Mouse (Mus musculus): ENCODE data around the gene Hist2h2be. TPM values are rescaled to one million over a fixed set of nuclear protein-coding genes. Genes with fewer than 3 reads are reported as not detected.
A peak's percentile ranks its signal among the peaks of the same experiment; 100 is the strongest.
"Not testable (repeated sequence)": the region's sequence is repeated elsewhere in the genome, so short reads cannot be mapped to it uniquely, and the experiment has no call there.

Gene Hist2h2be
- polyA plus RNA-seq (2014; fragmentation: Nextera tagmentation; extraction: Ambion mirVana), result 3.3 and 5.4 TPM in 2 replicates

DNA sequence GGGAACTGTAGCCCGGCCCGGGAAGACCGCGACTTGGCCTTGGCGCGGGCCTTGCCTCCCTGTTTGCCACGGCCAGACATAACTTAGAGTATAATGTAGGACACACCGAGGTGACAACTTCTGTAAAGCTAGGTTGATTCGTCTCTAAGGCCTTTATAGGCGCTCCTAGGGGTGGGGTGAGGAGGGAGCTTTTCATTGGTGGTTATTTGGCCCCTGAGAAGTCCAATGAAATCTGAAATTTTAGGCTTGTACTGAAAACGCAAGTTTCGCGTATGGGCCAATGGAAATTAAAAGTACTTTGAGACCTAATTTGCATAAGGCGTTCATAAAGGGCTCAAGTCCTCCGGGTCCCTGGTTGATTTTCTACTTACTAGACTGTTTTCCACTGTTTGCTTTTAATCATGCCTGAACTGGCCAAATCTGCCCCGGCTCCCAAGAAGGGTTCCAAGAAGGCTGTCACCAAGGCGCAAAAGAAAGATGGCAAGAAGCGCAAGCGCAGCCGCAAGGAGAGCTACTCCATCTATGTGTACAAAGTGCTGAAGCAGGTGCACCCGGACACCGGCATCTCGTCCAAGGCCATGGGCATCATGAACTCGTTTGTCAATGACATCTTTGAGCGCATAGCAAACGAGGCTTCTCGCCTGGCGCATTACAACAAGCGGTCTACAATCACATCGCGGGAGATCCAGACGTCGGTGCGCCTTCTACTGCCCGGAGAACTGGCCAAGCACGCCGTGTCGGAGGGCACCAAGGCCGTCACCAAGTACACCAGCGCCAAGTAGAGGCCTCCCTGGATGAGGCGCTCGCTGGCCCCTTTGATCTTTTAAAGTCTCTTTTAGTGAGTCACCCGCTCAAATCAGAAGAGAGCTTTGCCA, at the start of gene Hist2h2be, which contains the start of gene Hist2h2ac:
TSS of gene Hist2h2be (plus strand) at position 355 of the 875 bp plus-strand sequence.
TSS of gene Hist2h2ac (minus strand) at position 116 of the 875 bp plus-strand sequence.
- under 1% methylated on average over 43 of the region's 43 CpGs for WGBS (ENCODE audit: insufficient replicate concordance)
- peak within 1 kb of the TSS; percentile 97 for H3K9ac ChIP-seq (ENCODE audit: low read depth, low read length)
- peak; percentile 85 for ATAC-seq (replicated peaks; ENCODE audit: insufficient number of reproducible peaks, low FRiP score, low TSS enrichment)
- peak within 1 kb of the TSS; percentile 99 for H3K27ac ChIP-seq (ENCODE audit: low read depth, low read length)
- H3K27me3 ChIP-seq (ENCODE audit: control insufficient read depth, insufficient read depth, low read length), result no peaks in the 10 kb centered on the region
- peak within 1 kb of the TSS; percentile 66 for H3K4me3 ChIP-seq (ENCODE audit: low read depth, low read length)
- peaks cover 28% of the 10 kb centered on the region for H3K4me1 ChIP-seq (ENCODE audit: control insufficient read depth, insufficient read depth, low read length)
- no peaks in the 10 kb centered on the region for H3K9me3 ChIP-seq (replicated peaks; ENCODE audit: control insufficient read depth, low read length)
- no peaks in the 10 kb centered on the region for H3K36me3 ChIP-seq (ENCODE audit: control insufficient read depth, insufficient read depth, low read length)
- H3K4me2 ChIP-seq, result peak within 1 kb of the TSS; percentile 67

- Histone ChIP-seq H3K4me2 (peak overlapping the region; percentile 87), H3K4me1 (ENCODE audit: control insufficient read depth, insufficient read depth, low read length) (peaks cover 14% of the 10 kb centered on the region), H3K27ac (ENCODE audit: low read depth, low read length) (peak overlapping the region; percentile 99), H3K9ac (ENCODE audit: low read depth, low read length) (peak overlapping the region; percentile 97), H3K4me3 (ENCODE audit: low read depth, low read length) (peak overlapping the region; percentile 93), H3K27me3 (ENCODE audit: control insufficient read depth, insufficient read depth, low read length) (no peaks in the 10 kb centered on the region), H3K36me3 (ENCODE audit: control insufficient read depth, insufficient read depth, low read length) (peaks cover 18% of the 10 kb centered on the region), H3K9me3 (replicated peaks; ENCODE audit: control insufficient read depth, low read length) (no peaks in the 10 kb centered on the region)
- 21% methylated on average over 18 of the region's 18 CpGs for WGBS (ENCODE audit: insufficient replicate concordance)
- ATAC-seq (replicated peaks; ENCODE audit: insufficient number of reproducible peaks, low FRiP score, low TSS enrichment), result no peak; the same call in 1 of the 2 replicates
Observed at GRCm38 (mm10) chr3:96171583-96172196, 49.2 kb upstream of the Hist2h2be start.

GRCm38 (mm10) chr3:96172197-96173178, 48.4 kb upstream of the Hist2h2be start, which contains the start of gene Sf3b4:
Gene Sf3b4 (plus strand): TSS chr3:96172332.
- Histone ChIP-seq H3K4me3 (ENCODE audit: low read depth, low read length) (peak within 1 kb of the TSS; percentile 93), H3K36me3 (ENCODE audit: control insufficient read depth, insufficient read depth, low read length) (peaks cover 20% of the 10 kb centered on the region), H3K4me2 (peak within 1 kb of the TSS; percentile 87), H3K27ac (ENCODE audit: low read depth, low read length) (peak within 1 kb of the TSS; percentile 99), H3K27me3 (ENCODE audit: control insufficient read depth, insufficient read depth, low read length) (no peaks in the 10 kb centered on the region), H3K9me3 (replicated peaks; ENCODE audit: control insufficient read depth, low read length) (no peaks in the 10 kb centered on the region), H3K4me1 (ENCODE audit: control insufficient read depth, insufficient read depth, low read length) (peaks cover 14% of the 10 kb centered on the region), H3K9ac (ENCODE audit: low read depth, low read length) (peak within 1 kb of the TSS; percentile 97)
- peak; percentile 84 for ATAC-seq (replicated peaks; ENCODE audit: insufficient number of reproducible peaks, low FRiP score, low TSS enrichment)
- WGBS (ENCODE audit: insufficient replicate concordance), result under 1% methylated on average over 58 of the region's 58 CpGs

DNA sequence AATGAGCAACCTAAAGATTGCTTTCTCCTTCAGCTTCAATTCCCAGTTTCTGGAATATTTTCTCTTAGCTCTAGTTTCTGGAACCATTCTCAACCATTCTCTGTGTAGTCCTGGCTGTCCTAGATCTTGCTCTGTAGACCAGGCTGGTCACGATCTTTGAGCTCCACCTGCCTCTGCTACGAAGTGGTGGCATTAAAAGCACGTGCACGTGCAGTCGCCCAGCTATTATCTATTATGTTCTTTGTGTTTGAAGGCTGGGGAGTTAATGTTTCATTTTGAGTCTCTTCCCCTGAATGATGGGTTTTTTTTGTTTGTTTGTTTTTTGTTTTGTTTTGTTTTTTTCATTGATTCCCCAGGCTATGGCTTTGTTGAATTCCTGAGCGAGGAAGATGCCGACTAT, 47.7 kb upstream of the Hist2h2be start:
- Histone ChIP-seq H3K36me3 (ENCODE audit: control insufficient read depth, insufficient read depth, low read length) (peaks cover 26% of the 10 kb centered on the region), H3K4me1 (ENCODE audit: control insufficient read depth, insufficient read depth, low read length) (peaks cover 14% of the 10 kb centered on the region), H3K9ac (ENCODE audit: low read depth, low read length) (peak overlapping the region; percentile 97), H3K4me2 (peak overlapping the region; percentile 87), H3K9me3 (replicated peaks; ENCODE audit: control insufficient read depth, low read length) (no peaks in the 10 kb centered on the region), H3K27ac (ENCODE audit: low read depth, low read length) (0 out of 2 replicates have a peak overlapping the region, but pooled peaks have one; percentile 99), H3K27me3 (ENCODE audit: control insufficient read depth, insufficient read depth, low read length) (no peaks in the 10 kb centered on the region), H3K4me3 (ENCODE audit: low read depth, low read length) (peak overlapping the region; percentile 93)
- ATAC-seq (replicated peaks; ENCODE audit: insufficient number of reproducible peaks, low FRiP score, low TSS enrichment), result no peak
- 38% methylated on average over 7 of the region's 7 CpGs for WGBS (ENCODE audit: insufficient replicate concordance)

DNA sequence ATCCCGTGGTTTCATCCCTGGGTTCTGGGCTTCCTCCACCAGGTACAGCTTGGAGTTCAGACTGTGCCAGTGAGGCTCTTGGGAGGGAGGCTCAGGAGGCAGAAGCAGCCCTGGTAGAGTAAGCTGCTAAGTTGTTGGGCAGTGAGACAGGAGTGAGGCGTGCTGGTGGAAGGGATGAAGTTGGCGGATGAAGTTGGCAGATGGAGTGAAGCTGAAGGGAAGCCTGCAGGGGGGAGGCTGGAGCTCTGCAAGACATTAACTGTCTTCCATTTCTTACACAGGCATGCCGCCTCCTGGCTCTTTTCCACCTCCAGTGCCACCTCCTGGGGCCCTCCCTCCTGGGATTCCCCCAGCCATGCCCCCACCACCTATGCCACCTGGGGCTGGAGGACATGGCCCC, 46.9 kb upstream of the Hist2h2be start:
- not testable (repeated sequence) for H3K4me2 ChIP-seq; H3K9me3 ChIP-seq (replicated peaks; ENCODE audit: control insufficient read depth, low read length); H3K27me3 ChIP-seq (ENCODE audit: control insufficient read depth, insufficient read depth, low read length); ATAC-seq (replicated peaks; ENCODE audit: insufficient number of reproducible peaks, low FRiP score, low TSS enrichment); H3K27ac ChIP-seq (ENCODE audit: low read depth, low read length); H3K4me3 ChIP-seq (ENCODE audit: low read depth, low read length); H3K9ac ChIP-seq (ENCODE audit: low read depth, low read length)
- peaks cover 30% of the 10 kb centered on the region for H3K36me3 ChIP-seq (ENCODE audit: control insufficient read depth, insufficient read depth, low read length)
- H3K4me1 ChIP-seq (ENCODE audit: control insufficient read depth, insufficient read depth, low read length), result peaks cover 12% of the 10 kb centered on the region
- 88% methylated on average over 4 of the region's 4 CpGs for WGBS (ENCODE audit: insufficient replicate concordance)

GRCm38 (mm10) chr3:96175251-96175650, 45.7 kb upstream of the Hist2h2be start:
- Histone ChIP-seq H3K4me1 (ENCODE audit: control insufficient read depth, insufficient read depth, low read length) (peaks cover 12% of the 10 kb centered on the region), H3K27me3 (ENCODE audit: control insufficient read depth, insufficient read depth, low read length) (no peaks in the 10 kb centered on the region), H3K4me3 (ENCODE audit: low read depth, low read length) (no peak overlapping the region), H3K9ac (ENCODE audit: low read depth, low read length) (no peak overlapping the region), H3K27ac (ENCODE audit: low read depth, low read length) (no peak overlapping the region), H3K36me3 (ENCODE audit: control insufficient read depth, insufficient read depth, low read length) (peaks cover 30% of the 10 kb centered on the region), H3K9me3 (replicated peaks; ENCODE audit: control insufficient read depth, low read length) (no peaks in the 10 kb centered on the region), H3K4me2 (no peak overlapping the region)
- 85% methylated on average over 6 of the region's 6 CpGs for WGBS (ENCODE audit: insufficient replicate concordance)
- no peak for ATAC-seq (replicated peaks; ENCODE audit: insufficient number of reproducible peaks, low FRiP score, low TSS enrichment)

GRCm38 (mm10) chr3:96178427-96178826, 42.5 kb upstream of the Hist2h2be start:
- Histone ChIP-seq H3K27ac (ENCODE audit: low read depth, low read length) (no peak overlapping the region), H3K9ac (ENCODE audit: low read depth, low read length) (no peak overlapping the region), H3K9me3 (replicated peaks; ENCODE audit: control insufficient read depth, low read length) (no peaks in the 10 kb centered on the region), H3K4me1 (ENCODE audit: control insufficient read depth, insufficient read depth, low read length) (peaks cover 23% of the 10 kb centered on the region), H3K36me3 (ENCODE audit: control insufficient read depth, insufficient read depth, low read length) (peaks cover 30% of the 10 kb centered on the region), H3K27me3 (ENCODE audit: control insufficient read depth, insufficient read depth, low read length) (no peaks in the 10 kb centered on the region), H3K4me2 (no peak overlapping the region), H3K4me3 (ENCODE audit: low read depth, low read length) (no peak overlapping the region)
- no peak for ATAC-seq (replicated peaks; ENCODE audit: insufficient number of reproducible peaks, low FRiP score, low TSS enrichment)
- 90% methylated on average over 4 of the region's 4 CpGs for WGBS (ENCODE audit: insufficient replicate concordance)

DNA sequence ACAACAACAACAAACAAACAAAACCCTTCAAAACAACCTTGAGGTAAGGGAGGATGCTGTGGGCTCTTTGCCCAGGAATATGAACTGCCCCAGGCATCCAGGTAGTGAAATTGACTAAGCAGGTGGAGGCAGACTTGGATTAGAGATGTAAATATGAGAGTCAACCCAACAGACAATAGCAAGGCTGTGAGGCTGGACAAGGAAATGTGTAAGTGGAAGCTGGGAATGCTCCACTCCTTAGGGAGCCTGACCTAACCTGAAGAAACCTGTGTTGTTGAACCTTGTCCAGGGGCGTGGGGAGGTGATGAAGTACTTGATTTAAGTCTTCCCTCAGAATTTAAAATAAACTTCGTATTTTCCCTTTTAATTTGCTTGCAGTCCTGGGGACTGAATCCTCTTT, 42.0 kb upstream of the Hist2h2be start:
- Histone ChIP-seq H3K36me3 (ENCODE audit: control insufficient read depth, insufficient read depth, low read length) (peaks cover 30% of the 10 kb centered on the region), H3K4me1 (ENCODE audit: control insufficient read depth, insufficient read depth, low read length) (peaks cover 22% of the 10 kb centered on the region)
- WGBS (ENCODE audit: insufficient replicate concordance), result 86% methylated on average over 2 of the region's 2 CpGs

More for the DNA sequence above, 42.0 kb upstream of the Hist2h2be start:
- Histone ChIP-seq H3K4me2 (no peak overlapping the region), H3K27ac (ENCODE audit: low read depth, low read length) (no peak overlapping the region), H3K4me3 (ENCODE audit: low read depth, low read length) (no peak overlapping the region), H3K9ac (ENCODE audit: low read depth, low read length) (no peak overlapping the region), H3K27me3 (ENCODE audit: control insufficient read depth, insufficient read depth, low read length) (no peaks in the 10 kb centered on the region), H3K9me3 (replicated peaks; ENCODE audit: control insufficient read depth, low read length) (no peaks in the 10 kb centered on the region)
- no peak for ATAC-seq (replicated peaks; ENCODE audit: insufficient number of reproducible peaks, low FRiP score, low TSS enrichment)

Measured in heart, embryonic 11.5 days (tissue).